Mouse (Mus musculus) stomach, postnatal 0 days (tissue): ENCODE data around the gene Tgfb3.

Source experiments
- CTCF ChIP-seq: IDR thresholded peaks from 2 replicates; pipeline ENCODE4 v1.5.1; 2016; ENCODE audit warnings: antibody characterized with exemption, low read depth, mild to moderate bottlenecking, moderate library complexity
- EP300 ChIP-seq: optimal IDR thresholded peaks from 2 replicates; pipeline ENCODE3; 2016; ENCODE audit warnings: antibody characterized with exemption

GRCm38 (mm10) chr12:86078176-86078552 is 677 bp downstream of the Tgfb3 start:
- TF ChIP-seq CTCF: no peak
- TF ChIP-seq EP300: no peak
